Mouse (Mus musculus) erythroblast, embryonic 14.5 days (primary cell): ENCODE data around the gene Sulf2. TPM values are rescaled to one million over a fixed set of nuclear protein-coding genes. Genes with fewer than 3 reads are reported as not detected.

Experiments used
- H3K27me3 ChIP-seq: 2 replicates; pipeline ENCODE4 v1.6.1; 2012; ENCODE audit warnings: inconsistent platforms; ENCODE audit not compliant: control insufficient read depth
- H3K36me3 ChIP-seq: 2 replicates; pipeline ENCODE4 v1.6.1; 2012; ENCODE audit warnings: mild to moderate bottlenecking, inconsistent platforms; ENCODE audit not compliant: control insufficient read depth
- H3K4me1 ChIP-seq: 2 replicates; pipeline ENCODE4 v1.6.1; 2012; ENCODE audit warnings: inconsistent platforms; ENCODE audit not compliant: control insufficient read depth
- H3K4me3 ChIP-seq: replicated peaks from 2 replicates; pipeline ENCODE3; 2012; ENCODE audit warnings: moderate library complexity, mild to moderate bottlenecking, inconsistent platforms
- H3K9me3 ChIP-seq: 2 replicates; pipeline ENCODE4 v1.6.1; 2012; ENCODE audit warnings: low read length, inconsistent platforms, mixed read lengths; ENCODE audit not compliant: control insufficient read depth
- GATA1 ChIP-seq: IDR thresholded peaks from 2 replicates; pipeline ENCODE4 v1.6.1; 2012; ENCODE audit warnings: low read length, inconsistent platforms, mixed read lengths
- TAL1 ChIP-seq: IDR thresholded peaks from 3 replicates; pipeline ENCODE4 v1.6.1; 2012; ENCODE audit warnings: low read length, inconsistent platforms, mixed read lengths
- polyA plus RNA-seq: library from polyadenylated mRNA; stranded (reverse); fragments of >175 nt; gene quantifications from 2 replicates; pipeline ENCODE4 v1.2.3, GENCODE M21; 2012

The Sulf2 gene
- polyA plus RNA-seq, 1 experiment: 0.01 TPM

DNA sequence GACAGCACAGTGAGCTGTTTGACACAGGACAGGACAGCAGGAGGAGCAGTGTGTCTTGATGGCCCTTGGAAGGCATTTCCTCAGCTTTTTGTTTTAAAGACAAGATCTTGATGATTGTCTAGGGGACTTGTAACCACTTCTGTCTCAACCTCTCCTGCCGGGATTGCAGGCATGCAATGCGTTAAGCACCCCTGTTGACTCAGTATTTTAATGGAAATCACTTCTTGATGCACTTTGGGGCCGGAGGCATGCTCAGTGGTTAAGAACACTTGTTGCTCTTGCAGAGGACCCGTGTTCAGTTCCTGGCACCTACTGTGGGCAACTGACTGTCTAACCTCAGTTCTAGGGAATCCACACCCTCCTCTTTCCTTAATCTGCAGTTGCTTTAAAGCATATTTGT, 89.0 kb downstream of the Sulf2 start:
- Histone ChIP-seq H3K4me1 (no peaks in the 10 kb centered on the region), H3K9me3 (no peaks in the 10 kb centered on the region), H3K4me3 (no peak overlapping the region), H3K27me3 (no peaks in the 10 kb centered on the region), H3K36me3 (peaks cover 24% of the 10 kb centered on the region)
- no peak for TF ChIP-seq TAL1
- TF ChIP-seq GATA1: no peak

DNA sequence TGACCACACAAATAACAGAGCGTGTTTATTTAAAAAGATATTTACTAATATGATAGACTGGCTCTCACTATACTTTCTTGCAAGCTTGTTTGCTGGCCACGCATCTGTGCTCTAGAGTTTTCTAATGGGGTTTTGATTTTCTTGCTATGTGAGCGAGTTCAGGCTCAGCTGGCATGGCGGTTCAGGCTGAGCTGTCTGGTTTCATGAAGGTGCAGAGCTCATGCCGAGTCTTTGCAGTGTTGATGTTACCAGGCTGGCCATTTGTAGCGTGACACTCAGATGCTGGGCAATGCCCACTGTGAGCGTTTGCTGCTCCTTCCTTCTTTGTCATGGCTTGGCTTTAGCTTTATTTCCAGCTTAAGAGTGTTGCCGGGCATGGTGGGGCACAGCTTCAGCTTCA, 93.0 kb downstream of the Sulf2 start:
- Histone ChIP-seq H3K4me1 (no peaks in the 10 kb centered on the region), H3K27me3 (no peaks in the 10 kb centered on the region), H3K36me3 (peaks cover 18% of the 10 kb centered on the region), H3K4me3 (no peak overlapping the region), H3K9me3 (no peaks in the 10 kb centered on the region)
- no peak for TF ChIP-seq TAL1
- TF ChIP-seq GATA1: no peak

DNA sequence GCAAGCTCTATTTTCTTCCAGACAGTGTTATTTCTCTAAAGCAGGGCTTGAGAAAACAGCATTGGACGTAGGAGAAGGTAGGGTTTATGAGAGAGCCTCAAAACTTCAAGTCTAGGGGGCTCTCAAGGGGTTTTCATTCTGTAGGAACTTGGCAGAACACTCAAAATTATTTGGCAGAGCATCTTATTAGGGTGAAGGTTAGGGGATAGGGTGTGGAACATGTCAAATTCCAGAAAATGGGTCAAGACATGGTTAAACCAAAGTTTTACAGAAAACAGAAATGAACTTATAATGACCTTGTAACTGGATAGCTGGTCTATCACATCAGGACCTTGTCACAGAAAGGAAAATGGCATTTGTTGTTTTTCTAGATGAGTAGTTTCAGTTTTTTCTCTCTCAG, 93.5 kb downstream of the Sulf2 start:
- Histone ChIP-seq H3K4me3 (no peak overlapping the region), H3K27me3 (no peaks in the 10 kb centered on the region), H3K9me3 (no peaks in the 10 kb centered on the region), H3K36me3 (peaks cover 18% of the 10 kb centered on the region), H3K4me1 (no peaks in the 10 kb centered on the region)
- TF ChIP-seq TAL1: no peak
- TF ChIP-seq GATA1: no peak

DNA sequence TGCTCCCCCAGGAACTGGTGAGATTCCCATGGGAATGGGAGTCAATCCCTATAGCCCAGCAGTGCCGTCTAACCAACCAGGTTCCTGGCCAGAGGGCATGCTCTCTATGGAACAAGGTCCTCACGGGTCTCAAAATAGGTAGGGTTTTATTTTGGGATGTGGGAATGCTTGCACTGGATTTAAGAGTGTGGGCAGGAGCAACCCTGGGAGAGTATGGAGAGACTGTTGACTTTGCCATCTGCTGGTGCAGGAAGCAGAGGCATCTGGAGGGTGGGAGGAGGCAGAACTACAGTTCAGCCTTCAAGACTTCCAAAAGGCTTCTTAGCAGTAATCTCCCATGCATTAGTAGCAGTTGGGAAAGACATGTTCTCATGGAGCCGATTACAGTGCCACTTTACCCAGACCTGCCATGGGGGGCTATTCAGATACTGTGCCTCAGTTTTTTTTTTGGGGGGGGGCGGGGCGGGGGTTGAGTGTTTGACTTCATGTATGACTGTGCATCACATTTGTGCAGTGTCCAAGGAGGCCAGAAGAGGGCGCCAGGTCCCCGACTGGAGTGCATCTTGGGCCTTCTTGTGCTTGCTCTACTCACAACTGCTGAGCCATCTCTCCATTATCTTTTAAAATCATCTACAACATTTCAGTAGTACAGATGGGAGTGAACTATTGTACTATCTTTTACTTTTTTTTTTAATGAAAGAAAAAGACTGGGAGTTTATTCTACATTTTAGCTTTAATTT, 95.6 kb downstream of the Sulf2 start:
- no peaks in the 10 kb centered on the region for H3K27me3 ChIP-seq
- no peaks in the 10 kb centered on the region for H3K9me3 ChIP-seq
- H3K36me3 ChIP-seq: peaks cover 18% of the 10 kb centered on the region
- no peak for TF ChIP-seq GATA1
- no peak for TF ChIP-seq TAL1
- H3K4me3 ChIP-seq: no peak overlapping the region
- H3K4me1 ChIP-seq: no peaks in the 10 kb centered on the region

DNA sequence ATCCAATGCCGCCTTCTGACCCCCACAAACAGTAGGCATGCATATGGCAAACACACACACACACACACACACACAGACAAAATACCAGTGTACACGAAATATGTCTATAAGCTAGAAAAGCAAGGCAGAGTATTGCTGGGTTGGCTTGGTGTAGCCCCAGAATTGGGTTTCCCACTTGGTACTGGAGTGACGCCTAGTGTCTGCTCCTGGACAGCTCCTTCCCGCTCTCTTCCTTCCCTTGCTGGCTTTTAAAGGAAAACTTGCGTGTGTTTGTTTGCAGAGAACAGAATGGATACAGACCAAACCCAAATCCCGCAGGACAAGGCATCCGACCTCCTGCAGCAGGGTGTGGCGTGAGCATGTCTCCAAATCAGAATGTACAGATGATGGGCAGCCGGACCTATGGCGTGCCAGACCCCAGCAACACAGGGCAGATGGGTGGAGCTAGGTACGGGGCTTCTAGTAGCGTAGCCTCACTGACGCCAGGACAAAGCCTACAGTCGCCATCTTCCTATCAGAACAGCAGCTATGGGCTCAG, 101.4 kb downstream of the Sulf2 start:
- Histone ChIP-seq H3K36me3 (peaks cover 20% of the 10 kb centered on the region), H3K4me1 (no peaks in the 10 kb centered on the region), H3K4me3 (no peak overlapping the region), H3K9me3 (no peaks in the 10 kb centered on the region), H3K27me3 (no peaks in the 10 kb centered on the region)
- no peak for TF ChIP-seq GATA1
- TF ChIP-seq TAL1: no peak

DNA sequence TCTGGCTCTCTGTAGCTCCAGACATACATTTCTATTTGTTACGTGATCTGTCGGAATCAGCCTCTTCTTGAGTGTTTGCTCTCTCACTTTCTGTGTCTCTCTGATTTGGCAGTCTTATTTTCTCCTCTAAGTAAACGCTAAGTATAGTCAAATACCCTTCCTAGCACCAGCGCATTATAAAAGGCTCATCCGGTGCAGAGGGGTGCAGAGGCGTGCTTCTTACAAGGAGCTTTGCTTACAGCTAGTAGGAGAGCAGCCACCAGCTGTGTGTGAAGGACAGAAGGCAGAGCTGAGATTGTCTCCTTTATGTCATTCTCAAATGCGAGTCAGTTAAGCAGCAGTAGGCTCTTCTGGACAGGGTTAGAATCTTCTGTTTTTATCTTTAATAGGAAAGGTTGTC, 103.5 kb downstream of the Sulf2 start:
- no peak overlapping the region for H3K4me3 ChIP-seq
- H3K36me3 ChIP-seq: peaks cover 18% of the 10 kb centered on the region
- no peaks in the 10 kb centered on the region for H3K9me3 ChIP-seq
- H3K4me1 ChIP-seq: no peaks in the 10 kb centered on the region
- TF ChIP-seq TAL1 (no peak), GATA1 (no peak)
- H3K27me3 ChIP-seq: no peaks in the 10 kb centered on the region

DNA sequence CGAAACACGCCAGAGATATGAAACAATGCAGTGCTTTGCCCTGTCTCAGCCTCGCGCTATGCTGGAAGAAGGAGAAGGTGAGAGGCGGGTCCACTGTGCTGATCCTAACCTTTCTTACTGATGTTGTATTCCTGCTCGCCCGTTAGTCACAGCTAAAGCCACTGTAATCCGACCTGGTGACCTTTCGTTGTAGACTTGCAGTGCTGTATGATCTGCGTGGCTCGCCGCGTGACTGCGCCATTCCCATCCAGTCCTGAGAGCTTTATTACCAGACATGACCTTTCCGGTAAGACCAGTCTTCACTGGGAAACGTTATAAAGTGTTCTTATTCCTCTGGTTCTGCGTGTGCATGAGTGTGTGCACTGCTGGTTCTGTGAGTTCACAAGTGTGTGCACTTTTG, 104.0 kb downstream of the Sulf2 start:
- Histone ChIP-seq H3K4me1 (no peaks in the 10 kb centered on the region), H3K9me3 (no peaks in the 10 kb centered on the region), H3K4me3 (no peak overlapping the region), H3K36me3 (peaks cover 18% of the 10 kb centered on the region), H3K27me3 (no peaks in the 10 kb centered on the region)
- TF ChIP-seq GATA1: no peak
- no peak for TF ChIP-seq TAL1

DNA sequence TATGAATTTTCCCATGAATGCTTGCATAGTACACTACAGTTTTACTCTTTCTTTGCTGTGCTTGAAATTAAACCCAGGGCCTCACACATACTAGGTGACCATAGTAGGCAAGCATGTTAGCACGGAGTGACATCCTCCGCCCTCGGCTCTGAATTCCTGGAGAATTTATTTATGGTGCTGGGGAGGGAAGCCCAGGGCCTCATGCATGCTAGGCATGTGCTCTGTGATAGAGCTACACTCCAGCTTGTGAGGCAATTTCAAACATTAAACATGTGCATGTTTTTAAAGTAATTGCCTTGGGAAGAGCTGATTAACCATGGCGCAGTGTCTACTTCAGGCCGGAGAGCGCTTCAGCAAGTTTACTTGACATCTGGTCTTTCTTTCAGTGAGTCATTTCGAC, 106.6 kb downstream of the Sulf2 start:
- H3K4me3 ChIP-seq: no peak overlapping the region
- H3K27me3 ChIP-seq: no peaks in the 10 kb centered on the region
- TF ChIP-seq TAL1 (no peak), GATA1 (no peak)
- peaks cover 6% of the 10 kb centered on the region; the same call in 1 of the 2 replicates for H3K36me3 ChIP-seq
- H3K4me1 ChIP-seq: no peaks in the 10 kb centered on the region; the same call in 1 of the 2 replicates
- H3K9me3 ChIP-seq: no peaks in the 10 kb centered on the region

DNA sequence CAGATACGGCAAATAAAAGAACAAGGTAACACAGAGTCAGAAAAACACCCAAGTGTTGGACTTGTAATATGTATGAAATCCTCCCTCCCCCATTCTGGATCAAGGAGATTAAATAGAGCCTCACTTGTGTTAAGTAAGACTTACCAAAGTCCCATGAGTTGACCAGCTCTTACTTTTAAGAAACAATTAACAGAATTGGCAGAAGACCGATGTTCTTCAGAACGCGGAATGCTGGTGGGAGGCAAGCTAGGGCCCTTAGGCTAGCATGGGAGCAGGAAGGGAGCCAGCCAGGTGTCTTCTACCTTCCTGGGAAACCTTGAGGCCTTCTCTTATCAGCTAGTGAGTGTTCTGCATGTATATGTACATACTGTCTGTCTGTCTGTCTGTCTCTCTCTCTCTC, 107.5 kb downstream of the Sulf2 start:
- TF ChIP-seq GATA1 (no peak), TAL1 (no peak)
- Histone ChIP-seq H3K9me3 (no peaks in the 10 kb centered on the region), H3K4me1 (no peaks in the 10 kb centered on the region; the same call in 1 of the 2 replicates), H3K36me3 (peaks cover 6% of the 10 kb centered on the region; the same call in 1 of the 2 replicates), H3K4me3 (no peak overlapping the region), H3K27me3 (no peaks in the 10 kb centered on the region)
